20 mouse cellular contexts compared by ENCODE assay signal in the genomic region with DNA sequence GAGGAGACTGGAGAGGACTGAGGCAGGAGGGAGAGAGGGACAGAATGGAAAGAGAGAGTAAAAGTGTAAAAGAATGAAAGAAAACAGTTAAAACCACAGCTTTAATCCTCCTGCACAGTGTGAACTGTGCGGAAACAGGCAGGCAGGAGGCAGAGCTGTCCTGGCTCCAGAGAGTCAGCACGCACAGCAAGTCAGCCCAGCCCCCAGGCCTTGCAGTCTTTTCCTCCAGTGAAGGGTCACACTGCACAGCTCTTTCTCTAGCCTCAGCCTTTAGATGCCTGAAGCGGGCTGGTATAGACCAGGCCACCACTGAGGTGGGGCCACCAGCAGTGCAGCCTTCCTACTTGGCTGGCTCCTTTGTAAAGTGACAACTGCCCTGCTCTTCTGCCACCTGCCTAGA. TPM values are rescaled to one million over a fixed set of nuclear protein-coding genes. Genes with fewer than 3 reads are reported as not detected.
"Had no signal": no experiment of that assay in that cellular context is flagged by ENCODE, and none has a peak within 500 bp of the region (broad histone marks: within the 10 kb centered on the region; RNA-seq: fewer than 3 reads in every experiment).

No protein-coding gene starts in this region.

- DNase-seq: kidney, adult 8-10 months; kidney, postnatal 25 days; layer of hippocampus, adult 9-11 months; layer of hippocampus, postnatal 36 days; lung, embryonic 14.5 days; lung, postnatal 14 days; thymus, postnatal 4 days had no signal

- H3K9me3 ChIP-seq: limb, embryonic 13.5 days; liver, embryonic 15.5 days; megakaryocyte, embryonic 14.5 days; midbrain, embryonic 12.5 days; neural tube, embryonic 15.5 days had no signal

- H3K27me3 ChIP-seq: limb, embryonic 13.5 days; liver, embryonic 15.5 days; megakaryocyte, embryonic 14.5 days; midbrain, embryonic 12.5 days; neural tube, embryonic 15.5 days had no signal

- H3K27ac ChIP-seq: limb, embryonic 13.5 days; liver, embryonic 15.5 days; macrophage; midbrain, embryonic 12.5 days; neural tube, embryonic 15.5 days; stomach, postnatal 0 days had no signal

- H3K4me1 ChIP-seq: limb, embryonic 13.5 days; midbrain, embryonic 12.5 days; neural tube, embryonic 15.5 days had no signal

- H3K4me3 ChIP-seq: limb, embryonic 13.5 days; liver, embryonic 15.5 days; megakaryocyte, embryonic 14.5 days; midbrain, embryonic 12.5 days; neural tube, embryonic 15.5 days had no signal

RNA-seq across cellular contexts. Expression of gene Mgat4d, which starts 27.7 kb away (rescaled TPM):
- total RNA-seq: layer of hippocampus, postnatal 36 days; left cerebral cortex, adult 8-10 months; left cerebral cortex, postnatal 36 days; midbrain, postnatal 0 days had no signal
- polyA plus RNA-seq: kidney, embryonic 16.5 days; limb, embryonic 13.5 days; liver, embryonic 11.5 days; liver, embryonic 15.5 days; lung, embryonic 14.5 days; macrophage; midbrain, embryonic 12.5 days; midbrain, postnatal 0 days; neural tube, embryonic 11.5 days; neural tube, embryonic 15.5 days; stomach, postnatal 0 days had no signal

RNA-seq across cellular contexts. Expression of gene Ucp1, which starts 30.4 kb away (rescaled TPM):
- total RNA-seq: layer of hippocampus, postnatal 36 days; left cerebral cortex, adult 8-10 months; left cerebral cortex, postnatal 36 days; midbrain, postnatal 0 days had no signal
- polyA plus RNA-seq: kidney, embryonic 16.5 days; limb, embryonic 13.5 days; liver, embryonic 11.5 days; liver, embryonic 15.5 days; lung, embryonic 14.5 days; macrophage; midbrain, embryonic 12.5 days; stomach, postnatal 0 days had no signal
